Mouse (Mus musculus) ES-Bruce4 (cell line): ENCODE data around the gene Elavl2.

Experiments used
- CTCF ChIP-seq: IDR thresholded peaks from one replicate; pipeline ENCODE4 v1.8.1; 2011; ENCODE audit warnings: low read depth, low read length
- POLR2A ChIP-seq: IDR thresholded peaks from one replicate; pipeline ENCODE4 v1.8.1; 2011; ENCODE audit warnings: low read length; ENCODE audit not compliant: insufficient read depth

- TF ChIP-seq CTCF (no peak), POLR2A (no peak)
Observed at GRCm38 (mm10) chr4:91391987-91392598, 8.5 kb downstream of the Elavl2 start.
